In the genomic region with DNA sequence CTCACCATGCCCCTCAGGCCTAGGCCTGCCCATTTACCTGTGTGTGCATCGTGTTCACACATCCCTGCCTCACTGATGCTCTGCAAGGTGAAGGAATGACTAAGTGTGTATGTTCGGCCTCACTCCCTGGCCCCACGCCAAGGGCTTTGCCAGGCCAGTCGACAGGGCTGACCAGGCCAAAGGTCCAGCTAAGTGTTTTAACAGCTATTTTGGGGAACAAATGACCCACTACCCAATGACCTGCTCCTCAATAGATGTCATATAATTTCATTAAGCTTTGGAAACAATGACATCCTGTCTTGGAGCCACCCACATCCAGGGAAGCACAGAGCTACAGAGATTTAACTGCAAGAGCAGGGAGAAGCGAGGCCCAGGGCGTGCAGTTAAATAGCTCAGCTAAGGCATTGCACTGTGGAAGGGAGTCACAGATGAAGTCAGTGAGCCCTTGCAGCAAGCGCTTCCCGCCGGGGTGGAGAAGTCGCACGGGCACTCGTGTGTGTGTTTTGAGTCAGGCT, we compare ENCODE assay signal across 8 mouse cellular contexts. TPM values are rescaled to one million over a fixed set of nuclear protein-coding genes. Genes with fewer than 3 reads are reported as not detected.
A peak's percentile ranks its signal among the peaks of the same experiment; 100 is the strongest.
DNase-seq lines count a peak whose midpoint lies in the region; ATAC-seq and TF ChIP-seq lines count a peak whose summit lies in the region.

No protein-coding gene starts in this region.

- peak overlapping the region; percentile 87 for H3K27ac ChIP-seq in heart, postnatal 0 days (ENCODE audit: low read depth)
- H3K27ac ChIP-seq in neural tube, embryonic 14.5 days (ENCODE audit: low read depth, low read length): peak overlapping the region; percentile 67

- ATAC-seq in megakaryocyte, adult 5-6 weeks (ENCODE audit: poor library complexity, severe bottlenecking): no peak
- peak; percentile 45 for ATAC-seq in heart, postnatal 0 days (ENCODE audit: insufficient read depth, low read depth)
- ATAC-seq in neural tube, embryonic 14.5 days (ENCODE audit: low read depth): no peak

- no peaks in the 10 kb centered on the region for H3K9me3 ChIP-seq in megakaryocyte, embryonic 14.5 days
- no peaks in the 10 kb centered on the region for H3K9me3 ChIP-seq in heart, postnatal 0 days (replicated peaks; ENCODE audit: control insufficient read depth, low read length)
- H3K9me3 ChIP-seq in neural tube, embryonic 14.5 days (ENCODE audit: control insufficient read depth, low read length): no peaks in the 10 kb centered on the region

- peak overlapping the region; percentile 53 for H3K4me3 ChIP-seq in megakaryocyte, embryonic 14.5 days (replicated peaks)
- H3K4me3 ChIP-seq in heart, postnatal 0 days (ENCODE audit: low read depth, low read length): no peak overlapping the region
- no peak overlapping the region for H3K4me3 ChIP-seq in neural tube, embryonic 14.5 days (ENCODE audit: low read depth, low read length)

- peaks cover 30% of the 10 kb centered on the region for H3K36me3 ChIP-seq in megakaryocyte, embryonic 14.5 days (replicated peaks; ENCODE audit: low read length)
- H3K36me3 ChIP-seq in heart, postnatal 0 days (replicated peaks; ENCODE audit: control insufficient read depth, insufficient read depth, low read length): no peaks in the 10 kb centered on the region
- no peaks in the 10 kb centered on the region for H3K36me3 ChIP-seq in neural tube, embryonic 14.5 days (ENCODE audit: control insufficient read depth, insufficient read depth, low read length)

- no peak for TF ChIP-seq CTCF in heart, postnatal 0 days (IDR thresholded peaks at IDR 0.05; ENCODE audit: low read depth)

- peak; percentile 67 for TF ChIP-seq EP300 in heart, postnatal 0 days (IDR thresholded peaks at IDR 0.05; ENCODE audit: low read depth)

- no peak overlapping the region; the same call in 1 of the 2 replicates for H3K9ac ChIP-seq in heart, postnatal 0 days (replicated peaks; ENCODE audit: low read depth, low read length)
- no peak overlapping the region for H3K9ac ChIP-seq in neural tube, embryonic 14.5 days (replicated peaks; ENCODE audit: low read depth, low read length)

- WGBS in heart, postnatal 0 days: 41% methylated on average over 12 of the region's 12 CpGs
- 46% methylated on average over 12 of the region's 12 CpGs for WGBS in neural tube, embryonic 14.5 days

- no peak overlapping the region for H3K4me2 ChIP-seq in heart, postnatal 0 days (ENCODE audit: low read depth, low read length)
- H3K4me2 ChIP-seq in neural tube, embryonic 14.5 days (ENCODE audit: low read depth, low read length): no peak overlapping the region

- DNase-seq in cerebellum, postnatal 10 days: peak; percentile 63
- peak; percentile 25 for DNase-seq in heart, postnatal 0 days (ENCODE audit: low spot score)
- peak; percentile 65 to 78 for DNase-seq in kidney, postnatal 4 days
- no peak for DNase-seq in layer of hippocampus, adult 9-10 months (ENCODE audit: low spot score)
- no peak for DNase-seq in spleen, postnatal 4 days (ENCODE audit: low spot score in 2 of 2)

- H3K4me1 ChIP-seq in megakaryocyte, embryonic 14.5 days: peaks cover 96% of the 10 kb centered on the region
- H3K4me1 ChIP-seq in heart, postnatal 0 days (ENCODE audit: control insufficient read depth, insufficient read depth): peaks cover 34% of the 10 kb centered on the region
- peaks cover 21% of the 10 kb centered on the region for H3K4me1 ChIP-seq in neural tube, embryonic 14.5 days (ENCODE audit: control insufficient read depth, insufficient read depth, low read length)

- no peaks in the 10 kb centered on the region for H3K27me3 ChIP-seq in megakaryocyte, embryonic 14.5 days (replicated peaks)
- no peaks in the 10 kb centered on the region for H3K27me3 ChIP-seq in heart, postnatal 0 days (ENCODE audit: control insufficient read depth, insufficient read depth, low read length)
- H3K27me3 ChIP-seq in neural tube, embryonic 14.5 days (ENCODE audit: control insufficient read depth, insufficient read depth, low read length): no peaks in the 10 kb centered on the region

RNA-seq across cellular contexts. Expression of a gene that starts 40.5 kb away (rescaled TPM):
- 11.6 and 65.1 TPM in 2 replicates for polyA plus RNA-seq in megakaryocyte, embryonic 14.5 days (2012; ENCODE audit: insufficient read depth, low replicate concordance)
- total RNA-seq in megakaryocyte, adult 5-6 weeks (2015): 265 and 280 TPM in 2 replicates
- 58.9 and 72.1 TPM in 2 replicates for total RNA-seq in megakaryocyte, adult 5-6 weeks (2017)
- 105 and 114 TPM in 2 replicates for total RNA-seq in heart, postnatal 0 days (2014; rRNA removed; ENCODE audit: low replicate concordance)
- polyA plus RNA-seq in heart, postnatal 0 days (2015; fragmentation: Nextera tagmentation; extraction: Ambion mirVana): 23.1 and 24.0 TPM in 2 replicates
- polyA plus RNA-seq in neural tube, embryonic 14.5 days (2014; fragmentation: Nextera tagmentation; extraction: Ambion mirVana): 26.9 and 27.2 TPM in 2 replicates

RNA-seq across cellular contexts. Expression of a gene that starts 41.1 kb away (rescaled TPM):
- 21.0 and 26.5 TPM in 2 replicates for polyA plus RNA-seq in megakaryocyte, embryonic 14.5 days (2012; ENCODE audit: insufficient read depth, low replicate concordance)
- total RNA-seq in megakaryocyte, adult 5-6 weeks (2015): 18.9 and 22.1 TPM in 2 replicates
- 9.6 and 16.3 TPM in 2 replicates for total RNA-seq in megakaryocyte, adult 5-6 weeks (2017)
- total RNA-seq in heart, postnatal 0 days (2014; rRNA removed; ENCODE audit: low replicate concordance): 148 and 152 TPM in 2 replicates
- polyA plus RNA-seq in heart, postnatal 0 days (2015; fragmentation: Nextera tagmentation; extraction: Ambion mirVana): 50.8 and 53.3 TPM in 2 replicates
- polyA plus RNA-seq in neural tube, embryonic 14.5 days (2014; fragmentation: Nextera tagmentation; extraction: Ambion mirVana): 103 and 105 TPM in 2 replicates

Comparison
In these comparisons a context has a peak if more than half of its experiments do, and no peak if none do; other contexts are left out.
1. DNase-seq: peak in cerebellum, postnatal 10 days (2 of 2), heart, postnatal 0 days (single experiment) and kidney, postnatal 4 days (2 of 2); none in layer of hippocampus, adult 9-10 months (single experiment) and spleen, postnatal 4 days (0 of 2).